Mouse (Mus musculus) MEL (cell line): Measurements from ENCODE around the gene Parp16.

ENCODE experiments used
- CTCF ChIP-seq, 3 experiments: IDR thresholded peaks in 2 of 3; conservative IDR thresholded peaks in 1 of 3; 2 replicates each; pipeline ENCODE4 v1.5.1; 2011 to 2012; ENCODE audit warnings: low read length in 3 of 3, low read depth in 2 of 3, mild to moderate bottlenecking in 2 of 3, improper control_type of control experiment in 1 of 3, inconsistent platforms in 1 of 3, mixed read lengths in 1 of 3, moderate library complexity in 1 of 3; ENCODE audit not compliant: control insufficient read depth in 1 of 3, insufficient read depth in 1 of 3, poor library complexity in 1 of 3, severe bottlenecking in 1 of 3
- E2F4 ChIP-seq: IDR thresholded peaks from 2 replicates; pipeline ENCODE4 v1.6.1; 2011; ENCODE audit warnings: low read depth, low read length, improper control_type of control experiment, borderline replicate concordance
- GATA1 ChIP-seq: IDR thresholded peaks from 2 replicates; pipeline ENCODE4 v1.6.1; 2011; ENCODE audit warnings: low read depth, low read length, improper control_type of control experiment
- KAT2A ChIP-seq: conservative IDR thresholded peaks from 2 replicates; pipeline ENCODE4 v1.6.1; 2012; ENCODE audit warnings: low read depth, low read length, improper control_type of control experiment, inconsistent platforms
- MYC ChIP-seq: IDR thresholded peaks from 2 replicates; pipeline ENCODE4 v1.6.1; 2011; ENCODE audit warnings: low read depth, mild to moderate bottlenecking, low read length, improper control_type of control experiment, moderate library complexity
- POLR2A ChIP-seq, 2 experiments: IDR thresholded peaks; 2 replicates each; pipeline ENCODE4 v1.6.1; 2011 to 2012; ENCODE audit warnings: low read length in 2 of 2, mild to moderate bottlenecking in 2 of 2, control low read depth in 1 of 2, improper control_type of control experiment in 1 of 2, low read depth in 1 of 2, moderate library complexity in 1 of 2; ENCODE audit not compliant: control insufficient read depth in 1 of 2, insufficient read depth in 1 of 2, poor library complexity in 1 of 2
- POLR2AphosphoS2 ChIP-seq: IDR thresholded peaks from 2 replicates; pipeline ENCODE4 v1.6.1; 2011; ENCODE audit warnings: low read length, improper control_type of control experiment
- RAD21 ChIP-seq: IDR thresholded peaks from 2 replicates; pipeline ENCODE4 v1.6.1; 2011; ENCODE audit warnings: mild to moderate bottlenecking, low read depth, low read length, improper control_type of control experiment
- RCOR1 ChIP-seq: IDR thresholded peaks from 2 replicates; pipeline ENCODE4 v1.6.1; 2012; ENCODE audit warnings: low read depth, mild to moderate bottlenecking, inconsistent platforms, low read length, improper control_type of control experiment
- TAL1 ChIP-seq: IDR thresholded peaks from 2 replicates; pipeline ENCODE4 v1.6.1; 2012; ENCODE audit warnings: mild to moderate bottlenecking, inconsistent platforms, low read length, moderate library complexity, mixed read lengths
- USF1 ChIP-seq: IDR thresholded peaks from 2 replicates; pipeline ENCODE4 v1.6.1; 2014; ENCODE audit warnings: low read depth, mild to moderate bottlenecking, inconsistent platforms, low read length, improper control_type of control experiment, moderate library complexity

- no peak for TF ChIP-seq POLR2AphosphoS2
- TF ChIP-seq CTCF (IDR thresholded peaks at IDR 0.05 in 2 of 3, conservative IDR thresholded peaks at IDR 0.05 in 1 of 3; ENCODE audit: control insufficient read depth in 1 of 3, insufficient read depth in 1 of 3, low read depth in 2 of 3, low read length in 3 of 3, poor library complexity in 1 of 3, severe bottlenecking in 1 of 3), result no peak
- no peak for TF ChIP-seq MYC
- no peak for TF ChIP-seq GATA1
- no peak for TF ChIP-seq RCOR1
- no peak for TF ChIP-seq E2F4
- TF ChIP-seq RAD21, result no peak
- no peak for TF ChIP-seq USF1
- no peak for TF ChIP-seq TAL1
- TF ChIP-seq POLR2A (IDR thresholded peaks at IDR 0.05; ENCODE audit: control insufficient read depth in 1 of 2, insufficient read depth in 1 of 2, low read depth in 1 of 2, low read length in 2 of 2, poor library complexity in 1 of 2), result no peak
- no peak for TF ChIP-seq KAT2A
Measured at GRCm38 (mm10) chr9:65177497-65177896, 17.7 kb upstream of the Parp16 start.
